Mouse (Mus musculus) spleen, adult 2 months (tissue): ENCODE data around the gene Myh14.

ENCODE experiments used
- CTCF ChIP-seq: fragments of 200-500 bp; IDR thresholded peaks from 2 replicates; pipeline ENCODE4 v1.5.1; 2011; ENCODE audit warnings: mild to moderate bottlenecking, inconsistent platforms; ENCODE audit not compliant: insufficient read depth, insufficient read length, insufficient replicate concordance; ENCODE audit errors: extremely low read depth
- POLR2A ChIP-seq: fragments of 200-500 bp; IDR thresholded peaks from 2 replicates; pipeline ENCODE4 v1.6.1; 2011; ENCODE audit warnings: low read depth, low read length, inconsistent platforms

GRCm38 (mm10) chr7:44602443-44602842, 68.2 kb downstream of the Myh14 start:
- no peak for TF ChIP-seq CTCF
- TF ChIP-seq POLR2A, result no peak
